Mouse (Mus musculus) embryo, embryonic 10.5 days (tissue): ENCODE data around the gene Rest.
A peak's percentile ranks its signal among the peaks of the same experiment; 100 is the strongest.

Experiments used
- DNase-seq: peaks from one replicate; pipeline ENCODE4 v3.0.0-alpha.2; 2015; ENCODE audit warnings: low spot score

Gene Rest

DNA sequence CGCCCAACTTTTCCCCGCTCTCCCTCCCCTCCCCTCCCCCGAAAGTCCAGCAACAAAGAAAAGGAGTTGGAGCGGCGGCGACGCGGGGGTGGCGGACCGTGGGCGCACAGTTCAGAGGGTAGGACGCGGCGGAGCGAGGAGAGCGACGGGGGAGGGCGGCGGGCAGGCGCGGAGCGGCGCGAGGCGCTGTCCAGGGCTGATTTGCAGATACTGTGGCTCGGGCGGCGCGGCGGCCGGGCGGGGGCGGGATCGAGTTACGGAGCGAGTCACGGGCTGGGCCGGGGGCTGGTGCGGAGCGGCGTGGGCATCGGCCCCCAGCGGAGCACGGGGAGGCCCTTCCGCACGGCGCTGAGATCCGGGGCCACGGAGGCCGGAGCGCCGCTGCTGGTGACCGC lies 377 bp downstream of the Rest start:
- peak; percentile 68 for DNase-seq

DNA sequence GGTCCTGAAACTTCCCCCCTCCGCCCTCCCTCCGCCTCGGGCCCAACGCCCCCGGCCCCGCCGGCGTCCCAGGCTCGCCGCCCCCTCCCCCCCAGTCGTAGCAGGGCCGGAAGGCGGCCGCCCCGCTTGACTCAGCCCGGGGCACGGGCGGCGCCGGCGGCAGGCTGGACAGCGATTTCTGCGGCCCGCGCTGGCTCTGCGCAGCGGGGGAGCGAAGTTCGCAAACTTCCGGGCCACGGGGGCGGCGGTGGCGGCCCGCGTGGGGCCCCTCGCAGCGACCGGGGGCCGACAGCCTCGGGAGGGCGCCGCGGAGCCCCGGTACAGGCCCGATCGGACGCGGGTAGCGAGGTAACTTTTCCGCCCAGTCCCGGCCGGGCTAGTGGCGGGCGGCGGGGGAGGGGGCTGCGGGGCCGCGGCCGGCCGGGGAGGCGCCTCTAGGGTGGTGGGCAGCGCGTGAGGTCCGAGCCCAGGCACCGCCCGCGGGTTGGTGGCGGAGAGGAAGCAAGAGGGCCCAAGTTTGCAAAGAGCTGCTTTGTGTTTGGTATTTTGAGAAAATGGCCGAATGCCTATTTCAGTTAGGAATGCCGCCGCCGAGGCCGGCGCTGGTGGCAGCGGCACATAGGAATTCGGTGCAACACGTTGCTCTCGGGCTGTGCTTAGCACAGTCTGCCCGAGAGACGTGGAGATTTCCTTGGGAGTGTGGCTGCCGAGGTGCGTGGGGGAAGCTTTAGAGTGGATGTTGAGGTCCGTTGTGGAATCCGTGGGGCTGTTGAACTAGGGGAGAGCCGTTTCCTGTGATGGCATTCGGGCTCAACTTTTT lies 985 bp downstream of the Rest start:
- peak; percentile 73 for DNase-seq

DNA sequence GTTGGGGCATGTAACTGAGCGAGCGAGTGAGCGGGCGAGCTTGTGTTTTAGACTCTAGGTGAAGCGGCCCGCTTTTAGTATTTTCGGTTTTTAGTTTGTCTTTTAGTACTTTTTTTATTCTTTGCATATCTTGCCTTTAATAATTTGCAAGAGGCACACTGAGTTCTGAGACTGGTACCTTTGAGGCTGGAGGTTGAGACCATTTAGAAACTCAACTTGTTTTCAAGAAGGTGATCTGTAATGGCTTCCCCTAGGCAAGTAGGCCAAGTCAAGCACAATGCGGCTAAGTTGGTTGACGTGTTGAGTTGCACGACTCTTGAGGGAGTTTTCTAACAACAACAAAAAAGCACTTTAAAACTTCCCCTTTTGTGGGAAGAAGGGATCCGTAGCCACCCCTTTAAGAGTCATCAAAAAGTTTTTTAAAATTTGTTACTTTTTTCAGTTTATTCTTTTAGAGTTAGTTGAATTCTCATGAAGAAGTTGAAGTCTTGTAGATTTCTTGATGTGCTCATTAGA lies 1.7 kb downstream of the Rest start:
- peak; percentile 71 for DNase-seq

DNA sequence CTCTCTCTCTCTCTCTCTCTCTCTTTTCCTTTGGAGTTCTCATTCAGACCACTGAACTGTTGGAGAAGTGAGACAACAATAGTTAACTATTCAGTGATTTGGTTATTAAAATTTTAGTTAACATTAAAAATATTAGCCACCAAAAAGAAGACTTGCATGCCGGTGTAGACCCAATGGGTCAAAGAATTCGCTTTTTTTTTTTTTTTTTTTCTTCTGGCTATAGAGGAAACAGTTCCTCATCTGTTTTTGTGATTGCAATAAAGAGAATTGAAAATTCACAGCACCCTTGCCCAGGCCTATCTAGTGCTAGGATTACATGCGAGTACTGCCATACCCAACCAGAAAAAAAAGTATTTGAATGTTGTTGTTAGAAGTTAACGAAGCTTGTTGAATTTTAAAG lies 2.1 kb downstream of the Rest start:
- no peak for DNase-seq

DNA sequence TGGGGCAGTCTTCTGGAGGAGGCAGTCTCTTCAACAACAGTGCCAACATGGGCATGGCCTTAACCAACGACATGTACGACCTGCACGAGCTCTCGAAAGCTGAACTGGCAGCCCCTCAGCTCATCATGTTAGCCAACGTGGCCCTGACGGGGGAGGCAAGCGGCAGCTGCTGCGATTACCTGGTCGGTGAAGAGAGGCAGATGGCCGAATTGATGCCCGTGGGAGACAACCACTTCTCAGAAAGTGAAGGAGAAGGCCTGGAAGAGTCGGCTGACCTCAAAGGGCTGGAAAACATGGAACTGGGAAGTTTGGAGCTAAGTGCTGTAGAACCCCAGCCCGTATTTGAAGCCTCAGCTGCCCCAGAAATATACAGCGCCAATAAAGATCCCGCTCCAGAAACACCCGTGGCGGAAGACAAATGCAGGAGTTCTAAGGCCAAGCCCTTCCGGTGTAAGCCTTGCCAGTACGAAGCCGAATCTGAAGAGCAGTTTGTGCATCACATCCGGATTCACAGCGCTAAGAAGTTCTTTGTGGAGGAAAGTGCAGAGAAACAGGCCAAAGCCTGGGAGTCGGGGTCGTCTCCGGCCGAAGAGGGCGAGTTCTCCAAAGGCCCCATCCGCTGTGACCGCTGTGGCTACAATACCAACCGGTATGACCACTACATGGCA lies 2.8 kb downstream of the Rest start:
- no peak for DNase-seq

DNA sequence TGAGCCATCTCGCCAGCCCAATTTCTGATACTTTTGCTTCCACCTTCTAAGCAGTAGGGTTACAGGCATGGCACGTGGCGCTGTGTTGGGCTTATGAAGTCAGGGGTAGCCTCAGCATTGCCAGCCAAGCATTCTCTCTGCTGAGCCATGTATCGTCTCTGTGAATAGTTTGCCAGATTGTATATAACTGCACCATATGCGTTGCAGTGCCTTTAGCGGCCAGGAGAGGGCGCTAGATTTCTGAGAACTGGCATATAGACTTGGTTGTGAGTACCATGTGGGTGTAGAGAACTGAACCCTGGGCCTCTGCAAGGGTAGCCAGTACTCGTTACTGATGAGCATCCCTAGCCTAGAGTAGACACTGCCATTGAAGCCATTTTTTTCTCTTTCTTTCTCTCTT lies 4.1 kb downstream of the Rest start:
- DNase-seq = no peak

DNA sequence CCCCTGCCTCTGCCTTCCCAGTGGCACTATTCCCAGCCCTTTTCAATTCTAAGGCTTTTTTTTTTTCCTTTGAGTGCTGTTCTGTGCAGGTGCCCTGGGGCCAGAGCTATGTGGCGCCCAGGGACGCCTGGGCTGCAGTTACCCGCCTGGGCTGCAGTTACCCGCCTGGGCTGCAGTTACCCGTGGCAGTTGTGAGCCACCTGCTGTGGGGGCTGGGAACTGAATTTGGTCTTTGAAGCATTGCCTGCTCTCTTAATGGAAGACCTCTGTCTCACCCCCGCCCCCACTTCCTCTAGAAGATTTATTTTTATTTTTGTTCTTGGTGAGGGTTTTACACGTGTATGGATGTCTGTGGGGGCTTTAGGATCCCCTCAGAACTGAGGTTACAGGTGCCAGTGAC lies 7.9 kb downstream of the Rest start:
- no peak for DNase-seq

DNA sequence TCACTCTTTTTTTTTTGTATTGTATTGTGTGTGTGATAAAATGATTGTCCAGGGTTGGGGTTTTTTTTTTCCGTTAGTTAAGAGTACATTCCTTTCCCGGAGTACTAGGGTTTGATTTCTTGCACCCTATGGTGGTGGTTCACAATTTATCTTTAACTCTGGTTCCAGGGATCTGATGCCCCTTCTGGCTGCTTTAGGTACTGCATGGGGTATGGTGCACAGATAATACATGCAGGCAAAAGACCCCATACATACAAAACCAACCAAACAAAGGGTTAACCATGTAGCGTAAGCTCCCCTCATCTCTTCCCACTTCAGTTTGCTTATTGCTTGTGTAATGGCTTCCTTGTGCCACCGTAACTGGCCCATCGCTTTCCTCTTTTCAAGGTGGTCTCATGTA lies 10.7 kb downstream of the Rest start:
- DNase-seq = peak; percentile 71

DNA sequence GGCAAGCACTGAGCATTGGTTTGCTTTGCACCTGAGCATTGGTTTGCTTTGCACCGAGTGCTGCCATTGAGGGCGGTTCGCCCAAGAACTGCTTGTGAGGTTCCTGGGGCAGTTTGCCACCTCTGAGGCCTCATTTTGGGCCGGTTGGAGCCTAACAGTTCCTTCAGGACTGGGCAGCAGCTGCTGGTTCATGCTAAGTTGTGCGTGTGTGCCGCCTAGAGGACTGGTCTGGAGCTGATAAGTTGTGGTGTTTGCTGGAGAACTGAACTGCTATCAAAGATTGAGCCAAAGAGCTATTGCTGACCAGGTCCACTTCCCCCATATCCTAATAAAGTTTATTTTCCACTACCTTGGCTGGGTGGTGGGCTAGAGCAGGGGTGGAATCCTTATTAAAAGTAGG lies 11.9 kb downstream of the Rest start:
- DNase-seq = no peak

DNA sequence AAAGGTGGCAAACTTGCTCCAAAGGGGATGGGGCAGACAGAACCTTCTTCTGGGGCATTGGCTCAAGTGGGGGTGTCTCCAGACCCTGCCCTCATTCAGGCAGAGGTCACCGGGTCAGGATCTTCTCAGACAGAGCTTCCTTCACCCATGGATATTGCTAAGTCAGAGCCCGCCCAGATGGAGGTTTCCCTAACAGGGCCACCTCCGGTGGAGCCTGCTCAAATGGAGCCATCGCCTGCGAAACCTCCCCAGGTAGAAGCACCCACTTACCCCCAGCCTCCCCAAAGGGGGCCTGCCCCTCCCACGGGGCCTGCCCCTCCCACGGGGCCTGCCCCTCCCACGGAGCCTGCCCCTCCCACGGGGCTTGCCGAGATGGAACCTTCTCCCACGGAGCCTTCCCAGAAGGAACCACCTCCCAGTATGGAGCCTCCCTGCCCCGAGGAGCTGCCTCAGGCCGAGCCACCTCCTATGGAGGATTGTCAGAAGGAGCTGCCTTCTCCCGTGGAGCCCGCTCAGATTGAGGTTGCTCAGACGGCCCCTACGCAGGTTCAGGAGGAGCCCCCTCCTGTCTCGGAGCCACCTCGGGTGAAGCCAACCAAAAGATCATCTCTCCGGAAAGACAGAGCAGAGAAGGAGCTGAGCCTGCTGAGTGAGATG lies 16.4 kb downstream of the Rest start:
- DNase-seq = no peak

DNA sequence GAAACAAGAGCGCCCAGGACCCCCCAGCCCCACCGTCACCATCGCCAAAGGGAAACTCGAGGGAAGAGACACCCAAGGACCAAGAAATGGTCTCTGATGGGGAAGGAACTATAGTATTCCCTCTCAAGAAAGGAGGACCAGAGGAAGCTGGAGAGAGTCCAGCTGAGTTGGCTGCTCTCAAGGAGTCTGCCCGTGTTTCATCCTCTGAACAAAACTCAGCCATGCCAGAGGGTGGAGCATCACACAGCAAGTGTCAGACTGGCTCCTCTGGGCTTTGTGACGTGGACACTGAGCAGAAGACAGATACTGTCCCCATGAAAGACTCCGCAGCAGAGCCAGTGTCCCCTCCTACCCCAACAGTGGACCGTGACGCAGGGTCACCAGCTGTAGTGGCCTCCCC lies 17.0 kb downstream of the Rest start:
- no peak for DNase-seq

DNA sequence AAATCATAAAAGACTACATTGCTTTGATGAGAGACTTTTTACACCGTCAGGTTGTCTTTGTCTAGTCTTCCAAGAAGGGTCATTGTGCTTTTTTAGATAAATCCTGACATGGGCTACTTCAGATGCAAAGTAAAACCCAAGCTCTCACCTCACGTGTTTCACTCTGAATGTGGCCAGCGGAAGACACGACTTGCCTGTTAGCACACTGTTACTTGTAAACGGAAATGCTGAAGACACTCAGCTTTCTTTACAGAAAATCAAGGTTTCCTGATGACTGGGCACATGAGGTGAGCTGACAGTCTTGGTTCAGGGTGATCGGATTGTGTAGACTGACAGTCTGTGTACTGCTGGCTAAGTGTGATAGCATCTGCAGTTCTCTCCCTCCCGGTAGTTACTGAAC lies 20.4 kb downstream of the Rest start:
- no peak for DNase-seq

DNA sequence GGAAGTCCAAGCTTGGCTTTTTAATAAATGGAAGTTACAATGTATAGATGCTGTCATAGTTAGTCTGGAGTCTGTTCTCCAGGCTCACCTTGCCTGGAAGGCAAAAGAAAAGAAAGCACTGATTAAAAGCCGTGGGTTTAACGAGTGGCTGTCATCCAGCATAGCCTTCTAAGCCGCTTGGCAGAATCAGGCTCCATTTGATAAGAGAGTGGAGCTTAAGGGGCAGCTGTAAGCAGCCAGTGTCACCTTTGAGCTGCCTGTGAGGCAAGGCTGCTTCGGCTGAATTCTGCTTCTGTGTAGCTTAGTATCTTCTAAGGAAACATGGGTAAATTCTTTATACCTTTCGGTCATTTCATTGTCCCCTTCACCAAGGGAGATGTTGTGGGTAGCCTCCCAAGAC lies 21.6 kb downstream of the Rest start:
- DNase-seq = no peak

DNA sequence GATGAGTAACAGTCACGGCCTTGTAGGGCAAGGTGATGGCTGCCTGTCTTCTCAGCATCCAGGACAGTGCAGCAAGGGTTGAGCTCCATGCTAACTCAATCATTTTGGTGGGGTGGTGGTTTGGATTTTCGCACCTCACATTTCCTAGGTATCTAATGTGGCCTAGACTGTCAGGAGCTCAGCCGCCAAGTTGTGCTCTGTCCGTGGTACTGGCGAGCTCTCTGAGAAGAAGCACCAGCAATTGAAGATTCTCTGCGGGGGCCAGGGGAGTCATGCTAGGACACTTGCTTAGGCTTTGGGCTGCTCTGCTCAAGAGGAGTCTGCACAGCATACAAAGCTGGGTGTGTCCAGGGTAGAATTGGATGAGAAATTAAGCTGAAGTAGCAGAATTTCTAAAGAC lies 22.6 kb downstream of the Rest start:
- no peak for DNase-seq

DNA sequence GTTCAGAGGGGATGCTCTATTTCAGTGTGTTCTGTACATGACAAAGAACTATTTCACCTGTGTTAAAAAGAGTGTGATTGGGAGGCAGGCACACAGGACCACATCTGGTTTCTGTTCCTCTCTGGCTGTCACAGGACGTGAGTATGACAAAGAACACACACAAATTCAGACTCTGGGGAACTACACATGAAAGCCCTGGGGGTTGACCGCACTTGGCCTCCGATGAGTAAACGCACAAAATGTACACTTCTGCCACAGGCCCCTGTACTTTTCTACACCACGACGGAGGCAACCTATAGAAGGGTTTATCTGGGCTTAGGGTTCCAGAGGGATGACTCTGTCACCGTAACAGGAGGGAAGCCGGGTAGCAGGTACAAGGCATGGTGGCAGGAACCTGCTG lies 24.4 kb downstream of the Rest start:
- no peak for DNase-seq

DNA sequence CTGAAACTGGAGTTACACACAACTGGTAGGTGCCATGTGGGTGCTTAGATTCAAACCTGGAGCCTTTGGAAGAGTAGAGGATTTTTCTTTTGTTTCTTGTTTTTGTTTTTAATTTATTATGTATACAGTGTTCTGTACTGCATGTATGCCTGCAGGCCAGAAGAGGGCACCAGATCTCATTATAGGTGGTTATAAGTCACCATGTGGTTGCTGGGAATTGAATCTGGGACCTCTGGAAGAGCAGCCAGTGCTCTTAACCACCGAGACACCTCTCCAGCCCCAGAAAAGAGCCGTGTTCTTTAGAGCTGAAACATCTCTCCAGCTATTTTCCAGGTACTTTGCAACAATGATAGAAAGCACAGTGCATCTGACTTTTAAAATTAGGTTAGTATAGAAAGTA lies 25.3 kb downstream of the Rest start:
- no peak for DNase-seq

DNA sequence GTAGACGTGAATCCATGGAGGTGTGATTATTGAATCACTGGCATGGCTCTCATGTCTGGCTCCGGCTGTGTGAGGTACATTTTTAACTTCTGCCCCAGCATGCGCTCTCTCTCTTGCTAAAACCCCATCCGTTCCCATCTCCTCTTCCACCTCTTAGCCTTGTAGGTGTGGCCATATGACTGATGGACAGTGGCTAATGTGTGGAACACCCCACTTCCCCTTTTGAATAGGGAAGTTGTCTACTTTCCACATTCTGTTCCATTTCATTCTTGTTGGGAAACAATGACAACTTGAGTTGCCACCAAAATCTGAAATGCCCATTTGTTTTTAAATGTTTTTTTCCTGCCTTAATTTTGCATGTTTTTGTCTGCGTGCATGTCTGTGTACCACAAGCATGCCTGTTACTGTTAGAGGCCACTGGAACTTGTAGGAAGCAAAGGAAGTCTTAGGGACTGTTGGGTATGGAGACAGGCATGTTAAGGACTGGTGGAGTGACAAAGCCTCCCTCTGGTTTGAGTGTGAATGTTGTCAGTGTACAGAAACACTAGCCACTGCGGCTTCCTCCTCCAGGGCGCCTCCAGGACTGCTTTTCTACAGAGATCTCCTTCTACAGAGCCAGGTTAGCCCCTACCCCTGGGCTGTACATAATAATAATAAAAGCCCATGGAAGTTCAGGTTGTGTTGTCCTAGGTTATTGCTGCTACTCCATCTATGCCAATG lies 27.7 kb downstream of the Rest start:
- DNase-seq = no peak

DNA sequence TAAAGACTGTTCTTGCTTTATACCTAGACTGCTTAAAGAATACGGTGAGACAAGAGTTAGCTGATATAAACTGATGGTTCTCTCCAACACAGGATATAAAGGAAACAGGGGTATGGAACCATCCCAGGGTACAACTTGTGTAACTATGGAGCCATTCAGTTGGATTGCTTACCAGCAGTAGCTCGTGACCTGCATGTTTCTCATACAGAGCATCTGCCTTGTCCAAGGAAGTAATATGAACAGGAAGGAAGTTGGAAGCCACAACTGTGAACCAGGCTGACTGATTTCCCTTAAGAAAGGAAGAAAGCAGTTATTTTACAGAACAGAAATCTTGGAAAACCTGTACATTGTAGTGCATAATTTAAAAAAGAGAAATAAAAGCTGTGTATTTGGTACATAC lies 34.2 kb downstream of the Rest start:
- DNase-seq = no peak

DNA sequence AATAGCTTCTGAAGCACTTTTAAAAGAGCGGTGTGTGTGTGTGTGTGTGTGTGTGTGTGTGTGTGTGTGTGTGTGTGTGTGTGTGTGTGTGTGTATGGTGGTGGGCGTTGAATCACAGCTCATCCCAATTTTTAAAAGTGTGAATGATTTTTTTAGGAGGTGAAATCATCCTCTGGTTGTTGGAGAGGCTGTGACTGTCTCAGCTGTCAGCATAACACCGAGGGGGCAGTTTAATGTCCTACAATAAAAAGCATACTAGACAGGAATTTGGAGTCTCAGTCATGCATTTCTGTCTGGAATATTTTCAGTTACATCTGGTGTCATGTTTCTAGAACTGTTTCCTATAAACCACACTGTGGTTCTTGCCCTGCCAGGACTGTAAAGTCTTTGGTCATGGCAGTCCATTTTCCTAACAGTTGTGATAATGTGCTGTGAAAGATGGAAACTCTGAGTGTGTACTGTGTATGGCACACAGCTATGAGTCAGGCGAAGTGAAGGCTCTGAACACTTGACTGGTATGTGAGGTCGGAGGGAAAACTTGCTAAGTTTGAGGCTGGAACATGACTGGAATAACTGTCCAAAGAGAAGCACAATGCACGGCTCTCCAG lies 36.1 kb downstream of the Rest start:
- no peak for DNase-seq

DNA sequence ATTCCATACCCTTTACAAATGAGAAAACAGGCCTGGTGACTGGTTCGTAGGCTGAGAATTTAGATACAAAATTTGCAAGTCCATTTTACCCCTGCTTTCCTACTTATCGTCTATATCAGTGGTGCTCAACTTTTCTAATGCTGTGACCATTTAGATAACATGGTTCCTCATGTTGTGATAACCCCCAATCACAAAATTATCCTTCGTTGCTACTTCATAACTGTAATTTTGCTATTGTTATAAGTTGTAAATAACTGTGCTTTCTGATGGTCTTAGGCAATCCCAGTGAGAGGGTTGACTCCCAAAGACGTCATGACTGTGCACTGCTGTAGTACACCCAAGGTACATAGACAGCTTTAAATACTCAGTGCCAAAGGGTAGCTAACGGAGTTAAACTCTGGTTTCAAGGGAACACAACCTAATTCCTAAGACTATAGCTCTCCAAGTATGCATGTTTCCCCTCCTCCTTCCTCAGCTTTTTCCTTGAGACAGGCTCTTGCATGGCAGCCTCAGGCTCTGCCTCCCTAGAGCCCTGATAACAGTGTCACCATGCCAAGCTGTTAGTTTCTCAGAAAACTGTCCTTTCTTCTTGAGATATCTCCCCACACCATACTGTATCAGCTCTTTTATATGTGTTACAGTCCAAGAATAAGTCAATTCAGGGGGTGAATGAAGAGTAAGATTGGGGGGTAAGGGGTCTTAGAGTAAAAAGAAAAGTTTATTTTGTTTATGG lies 42.7 kb downstream of the Rest start:
- DNase-seq = no peak
